Mouse (Mus musculus) left cerebral cortex, adult 18-20 months (tissue): ENCODE measurements at regions not wholly inside any gene's neighbourhood (a gene's known extent, or its start where the extent isn't known, plus 50 kb on each side); places are given as distances from the start of the nearest gene placed in this dataset.
"Not testable (repeated sequence)": the region's sequence is repeated elsewhere in the genome, so short reads cannot be mapped to it uniquely, and the experiment has no call there.

ENCODE experiments used
- DNase-seq, 2 experiments: peaks; one replicate each; pipeline ENCODE4 v3.0.0; 2021 to 2022; ENCODE audit warnings: low spot score in 2 of 2, mixed read lengths in 1 of 2

- no peak for DNase-seq
These were observed 109.5 kb upstream of the Pfn2 start for GRCm38 (mm10) chr3:57957352-57957751.

GRCm38 (mm10) chr3:57963965-57964364, 116.1 kb upstream of the Pfn2 start:
- DNase-seq, result no peak

- DNase-seq, result not testable (repeated sequence)
These were observed 122.7 kb upstream of the Pfn2 start for GRCm38 (mm10) chr3:57970614-57971013.

GRCm38 (mm10) chr3:57972469-57973245, 124.8 kb upstream of the Pfn2 start:
- no peak for DNase-seq

GRCm38 (mm10) chr3:57973546-57973945, 125.7 kb upstream of the Pfn2 start:
- no peak for DNase-seq

GRCm38 (mm10) chr3:57975379-57975778, 127.5 kb upstream of the Pfn2 start:
- DNase-seq, result no peak

GRCm38 (mm10) chr3:57976640-57977229, 128.9 kb upstream of the Pfn2 start:
- DNase-seq, result peak; percentile 23 to 32

- no peak for DNase-seq
These were observed 140.3 kb upstream of the Pfn2 start for GRCm38 (mm10) chr3:57988175-57988574.

- no peak for DNase-seq
These were observed 142.9 kb upstream of the Pfn2 start for GRCm38 (mm10) chr3:57990738-57991137.

- peak; percentile 58 to 70 for DNase-seq
These were observed 150.5 kb upstream of the Pfn2 start for GRCm38 (mm10) chr3:57998121-57999102.

- no peak for DNase-seq
These were observed 155.1 kb upstream of the Pfn2 start for GRCm38 (mm10) chr3:58002792-58003574.

- DNase-seq, result no peak
These were observed 177.0 kb upstream of the Pfn2 start for GRCm38 (mm10) chr3:58024750-58025392.

GRCm38 (mm10) chr3:58049618-58050017, 201.7 kb upstream of the Pfn2 start:
- no peak for DNase-seq

GRCm38 (mm10) chr3:58054726-58055125, 206.8 kb upstream of the Pfn2 start:
- DNase-seq, result no peak

GRCm38 (mm10) chr3:58055181-58055580, 207.3 kb upstream of the Pfn2 start:
- no peak for DNase-seq

GRCm38 (mm10) chr3:58056191-58057063, 208.5 kb upstream of the Pfn2 start:
- DNase-seq, result no peak

GRCm38 (mm10) chr3:58057064-58057396, 209.2 kb upstream of the Pfn2 start:
- DNase-seq, result no peak

GRCm38 (mm10) chr3:58058134-58058533, 210.3 kb upstream of the Pfn2 start:
- DNase-seq, result no peak

GRCm38 (mm10) chr3:58063852-58064549, 216.1 kb upstream of the Pfn2 start:
- DNase-seq, result no peak
